Mouse (Mus musculus): ENCODE data around the gene Acsf3.

Acsf3 gene

DNA sequence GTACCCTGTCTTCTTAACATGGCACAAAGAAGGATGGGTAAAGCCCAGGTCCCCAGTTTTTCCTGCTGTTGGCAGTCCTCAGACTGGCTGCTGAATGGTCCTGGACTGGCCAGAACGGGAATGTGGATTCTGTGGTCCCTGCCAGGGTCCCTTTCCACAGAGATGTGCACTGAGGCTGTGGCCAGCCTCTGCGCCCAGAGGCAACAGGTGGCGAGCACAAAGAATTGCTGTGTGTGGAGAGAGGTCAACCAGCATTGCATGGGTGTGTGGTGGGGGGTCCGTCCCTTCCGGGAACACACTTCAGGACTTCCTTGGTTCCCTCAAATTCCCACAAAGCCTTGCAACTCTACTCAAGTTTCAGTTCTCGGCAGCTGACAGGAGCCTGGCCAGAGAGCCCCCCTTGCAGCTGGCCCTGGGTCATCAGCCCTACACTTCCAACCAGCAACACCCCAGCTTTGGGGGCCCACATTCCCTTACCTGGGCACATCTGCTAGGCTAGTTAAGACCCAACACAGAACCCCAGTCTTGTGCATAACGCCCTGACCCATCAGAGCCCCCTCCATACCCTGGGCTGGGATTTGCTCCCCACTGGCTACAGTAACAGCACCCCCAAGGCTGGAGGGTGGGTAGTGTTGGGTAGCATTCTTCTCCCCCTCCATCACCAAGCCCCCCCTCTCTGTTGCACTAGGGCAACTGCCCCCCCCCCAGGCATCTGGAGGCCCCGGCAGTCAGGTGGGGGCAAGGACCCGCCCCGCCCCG lies 74.0 kb downstream of the Acsf3 start:
- TF ChIP-seq GATA4 (IDR thresholded peaks at IDR 0.05; ENCODE audit: insufficient replicate concordance, low read length): no peak

GRCm38 (mm10) chr8:122850641-122851240 lies 75.5 kb downstream of the Acsf3 start:
- TF ChIP-seq GATA4 (IDR thresholded peaks at IDR 0.05; ENCODE audit: insufficient replicate concordance, low read length): no peak

- no peak for TF ChIP-seq GATA4 (IDR thresholded peaks at IDR 0.05; ENCODE audit: insufficient replicate concordance, low read length)
These were observed 76.6 kb downstream of the Acsf3 start for GRCm38 (mm10) chr8:122851692-122852545.

GRCm38 (mm10) chr8:122852546-122852905 lies 77.2 kb downstream of the Acsf3 start:
- no peak for TF ChIP-seq GATA4 (IDR thresholded peaks at IDR 0.05; ENCODE audit: insufficient replicate concordance, low read length)

DNA sequence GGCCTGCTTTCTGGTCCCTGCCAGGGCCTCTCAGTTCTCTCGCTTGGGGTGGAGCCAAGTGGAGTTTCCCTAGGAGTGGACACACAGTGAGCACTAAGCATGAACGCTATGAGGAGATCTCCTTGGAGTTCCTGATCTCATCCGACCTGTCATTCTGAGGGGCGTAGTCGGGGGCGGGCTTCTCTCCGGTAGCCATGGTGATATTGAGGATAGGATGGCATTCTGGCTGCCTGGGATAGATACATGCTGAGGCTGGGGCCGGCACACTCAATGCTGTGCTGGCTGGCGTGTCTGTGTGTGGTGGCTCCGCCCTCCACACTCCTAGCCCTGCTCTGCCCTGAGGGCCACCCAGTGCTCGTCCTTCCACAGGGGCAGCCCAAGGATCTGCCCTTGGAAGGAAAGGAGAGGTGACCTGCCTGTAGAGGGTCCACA lies 78.1 kb downstream of the Acsf3 start:
- no peak for TF ChIP-seq GATA4 (IDR thresholded peaks at IDR 0.05; ENCODE audit: insufficient replicate concordance, low read length)

DNA sequence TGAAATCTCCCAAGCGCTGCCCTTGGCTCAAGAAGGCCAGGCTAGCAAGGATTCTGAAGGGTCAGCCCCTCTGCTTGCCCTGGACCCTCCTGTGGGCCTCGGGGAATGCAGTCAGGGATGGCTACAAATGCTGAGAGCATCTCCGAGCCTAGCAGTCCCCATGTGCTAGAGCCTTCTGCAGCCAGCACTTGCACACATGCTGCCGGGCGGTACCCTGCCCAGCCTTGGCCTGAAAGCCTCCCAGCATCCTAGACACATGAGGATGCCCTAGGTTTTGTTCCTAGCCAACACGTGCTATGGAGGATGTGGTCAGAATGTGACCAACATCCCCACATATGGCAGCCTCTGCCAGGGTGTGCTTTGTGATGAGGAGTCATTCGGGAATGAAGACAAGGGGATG lies 79.1 kb downstream of the Acsf3 start:
- TF ChIP-seq GATA4 (IDR thresholded peaks at IDR 0.05; ENCODE audit: insufficient replicate concordance, low read length): no peak

- TF ChIP-seq GATA4 (IDR thresholded peaks at IDR 0.05; ENCODE audit: insufficient replicate concordance, low read length): peak; percentile 89
These were observed 79.8 kb downstream of the Acsf3 start for GRCm38 (mm10) chr8:122855123-122855522.

DNA sequence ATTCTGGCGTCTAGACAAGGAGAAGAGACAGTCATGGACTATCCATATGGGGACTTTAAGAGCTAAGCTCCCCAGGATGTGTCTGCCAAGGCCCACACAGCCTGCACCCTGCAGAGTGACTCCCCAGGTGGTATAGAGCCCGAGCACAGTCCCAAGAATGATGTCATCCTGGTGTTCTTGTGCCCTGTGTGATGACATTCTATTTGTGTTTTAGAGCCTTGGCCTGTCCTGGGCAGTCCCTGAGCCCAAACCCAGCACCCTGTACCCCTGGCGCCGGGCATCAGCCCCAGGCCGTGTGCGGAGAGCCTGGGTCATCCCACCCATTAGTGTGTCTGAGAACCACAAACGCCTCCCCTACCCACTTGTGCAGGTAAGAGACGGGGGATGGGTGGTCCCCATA lies 81.0 kb downstream of the Acsf3 start:
- no peak for TF ChIP-seq GATA4 (IDR thresholded peaks at IDR 0.05; ENCODE audit: insufficient replicate concordance, low read length)

DNA sequence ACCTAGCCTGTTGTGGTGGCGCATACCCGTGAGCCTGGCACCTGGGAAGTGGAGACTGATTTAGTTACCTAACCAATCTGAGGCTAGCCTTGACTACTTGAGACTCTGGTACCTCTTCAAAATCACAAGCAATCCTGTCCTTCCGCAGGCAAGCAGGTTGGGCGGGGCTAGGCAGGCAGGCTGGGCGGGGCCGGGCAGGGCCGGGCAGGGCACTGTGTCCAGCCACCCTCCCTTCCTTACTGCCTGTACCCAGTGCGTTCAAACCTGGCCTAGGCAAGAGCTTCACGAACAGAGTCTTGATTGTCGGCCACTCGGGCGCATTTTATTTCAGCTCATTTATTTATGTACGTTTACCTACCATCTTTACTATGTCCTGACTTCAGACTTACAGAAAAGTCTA lies 84.6 kb downstream of the Acsf3 start:
- no peak for TF ChIP-seq GATA4 (IDR thresholded peaks at IDR 0.05; ENCODE audit: insufficient replicate concordance, low read length)

GRCm38 (mm10) chr8:122864719-122865129 lies 89.4 kb downstream of the Acsf3 start:
- TF ChIP-seq GATA4 (IDR thresholded peaks at IDR 0.05; ENCODE audit: insufficient replicate concordance, low read length): no peak

DNA sequence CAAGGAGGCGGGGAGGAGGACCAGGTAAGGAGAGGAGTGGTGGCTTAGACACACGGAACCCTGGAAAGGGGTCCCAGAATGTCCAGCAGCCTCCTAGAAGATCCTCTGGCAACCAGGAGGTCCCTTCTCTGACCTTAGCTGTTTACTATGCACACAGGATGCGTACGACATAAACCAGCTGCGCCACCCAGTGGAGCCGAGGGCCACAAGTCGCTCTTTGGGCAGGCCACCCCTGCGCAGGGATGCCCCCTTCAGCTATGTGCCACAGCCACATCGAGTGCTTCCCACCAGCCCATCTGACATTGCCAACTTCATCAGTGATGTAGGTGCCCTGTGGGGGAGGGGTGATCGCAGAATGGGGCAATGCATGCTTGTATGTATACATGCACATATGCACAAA lies 90.2 kb downstream of the Acsf3 start:
- TF ChIP-seq GATA4 (IDR thresholded peaks at IDR 0.05; ENCODE audit: insufficient replicate concordance, low read length): no peak

GRCm38 (mm10) chr8:122866231-122866630 lies 90.9 kb downstream of the Acsf3 start:
- TF ChIP-seq GATA4 (IDR thresholded peaks at IDR 0.05; ENCODE audit: insufficient replicate concordance, low read length): no peak

All from liver, adult (tissue).